Mouse (Mus musculus) kidney, adult 2 months (tissue): ENCODE data around the gene Eef1akmt2.

Experiments
- CTCF ChIP-seq: fragments of 200-500 bp; conservative IDR thresholded peaks from 2 replicates; pipeline ENCODE4 v1.5.1; 2011; ENCODE audit warnings: low read depth, mild to moderate bottlenecking, control low read depth, low read length, moderate library complexity, mixed read lengths; ENCODE audit not compliant: insufficient read depth, insufficient read length
- POLR2A ChIP-seq: fragments of 200-500 bp; IDR thresholded peaks from one replicate; pipeline ENCODE4 v1.6.1; 2011; ENCODE audit warnings: low read depth, low read length, control low read depth

- TF ChIP-seq POLR2A (no peak), CTCF (no peak)
Observed at GRCm38 (mm10) chr7:132900826-132901531, 48.5 kb upstream of the Eef1akmt2 start.
